Mouse (Mus musculus) lung, postnatal 0 days (tissue): ENCODE data around the gene Pbx1. TPM values are rescaled to one million over a fixed set of nuclear protein-coding genes. Genes with fewer than 3 reads are reported as not detected.

ENCODE experiments used
- ATAC-seq: fragments of 200-750 bp; cut with Nextera tagmentation; 2 replicates; pipeline ENCODE4 v1.8.0; 2017; ENCODE audit warnings: moderate library complexity
- DNase-seq: peaks from one replicate; pipeline ENCODE4 v3.0.0-alpha.2; 2016; ENCODE audit warnings: low spot score
- H3K27ac ChIP-seq: fragments of 300-500 bp; sonication (generic); 2 replicates; pipeline ENCODE4 v1.5.1; 2014; ENCODE audit warnings: antibody characterized with exemption, mild to moderate bottlenecking, low read length, mixed read lengths
- H3K27me3 ChIP-seq: fragments of 300-500 bp; sonication (generic); replicated peaks from 2 replicates; pipeline ENCODE4 v1.6.1; 2014; ENCODE audit warnings: low read length, mixed read lengths; ENCODE audit not compliant: insufficient read depth
- H3K36me3 ChIP-seq: fragments of 300-500 bp; sonication (generic); 2 replicates; pipeline ENCODE4 v1.6.1; 2014; ENCODE audit warnings: low read length, mixed read lengths; ENCODE audit not compliant: insufficient read depth
- H3K4me1 ChIP-seq: fragments of 300-500 bp; sonication (generic); 2 replicates; pipeline ENCODE4 v1.6.1; 2014; ENCODE audit warnings: antibody characterized with exemption, low read depth, low read length, mixed read lengths; ENCODE audit not compliant: insufficient read depth
- H3K4me2 ChIP-seq: fragments of 300-500 bp; sonication (generic); replicated peaks from 2 replicates; pipeline ENCODE4 v1.6.1; 2014; ENCODE audit warnings: low read depth, mild to moderate bottlenecking, low read length, moderate library complexity, mixed read lengths
- H3K4me3 ChIP-seq: fragments of 300-500 bp; sonication (generic); 2 replicates; pipeline ENCODE4 v1.5.1; 2014; ENCODE audit warnings: low read depth, low read length
- H3K9ac ChIP-seq: fragments of 300-500 bp; sonication (generic); replicated peaks from 2 replicates; pipeline ENCODE4 v1.6.1; 2014; ENCODE audit warnings: low read depth, mild to moderate bottlenecking
- H3K9me3 ChIP-seq: fragments of 300-500 bp; sonication (generic); 2 replicates; pipeline ENCODE4 v1.6.1; 2016; ENCODE audit warnings: low read length, mixed read lengths
- CTCF ChIP-seq: IDR thresholded peaks from 2 replicates; pipeline ENCODE4 v1.5.1; 2016; ENCODE audit warnings: antibody characterized with exemption, mild to moderate bottlenecking
- EP300 ChIP-seq: IDR thresholded peaks from 2 replicates; pipeline ENCODE4 v1.6.1; 2016; ENCODE audit warnings: antibody characterized with exemption, mild to moderate bottlenecking, control low read depth
- WGBS: fragments of 180-500 bp; shearing (Covaris S2); extraction: QIAGEN DNeasy Blood & Tissue Kit; methylation state at CpG from one replicate; pipeline ENCODE4 v1.1.7; 2014; 5-methylcytosine and 5-hydroxymethylcytosine counted together
- polyA plus RNA-seq: library from polyadenylated mRNA; unstranded; fragments of >200 nt; fragmentation: Nextera tagmentation; extraction: Ambion mirVana; gene quantifications from 2 replicates; pipeline ENCODE4 v1.2.1, GENCODE M21; 2015

The Pbx1 gene
- polyA plus RNA-seq, 1 experiment from 2014 or later, result 23.9 TPM

DNA sequence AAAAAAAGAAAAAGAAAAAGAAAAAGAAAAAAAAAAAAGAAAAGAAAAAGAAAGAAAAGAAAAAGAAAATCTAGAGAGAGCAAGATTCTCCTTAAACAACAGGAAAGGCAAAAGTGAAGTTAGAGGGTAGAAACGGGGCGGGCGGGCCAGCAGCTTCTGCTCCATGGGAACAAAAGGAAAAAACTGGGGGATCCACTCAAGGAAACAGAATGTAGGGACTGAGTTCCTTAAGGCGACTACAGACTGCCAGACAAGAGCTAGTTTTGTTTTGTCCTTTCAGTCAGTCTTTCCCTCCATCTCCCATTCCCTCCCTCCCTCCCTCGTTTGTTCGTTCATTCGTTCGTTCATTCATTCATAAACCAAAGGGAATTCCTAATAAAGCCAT lies 25.8 kb downstream of the Pbx1 start:
- Histone ChIP-seq H3K27ac (no peak overlapping the region), H3K4me1 (peaks cover 11% of the 10 kb centered on the region; the same call in 1 of the 2 replicates), H3K4me2 (no peak overlapping the region), H3K9me3 (no peaks in the 10 kb centered on the region), H3K4me3 (no peak overlapping the region), H3K9ac (no peak overlapping the region), H3K27me3 (no peaks in the 10 kb centered on the region), H3K36me3 (no peaks in the 10 kb centered on the region; the same call in 1 of the 2 replicates)
- 47% methylated on average over 8 of the region's 8 CpGs for WGBS
- no peak for TF ChIP-seq CTCF
- no peak for TF ChIP-seq EP300
- ATAC-seq, result no peak
- peak; percentile 30 for DNase-seq

DNA sequence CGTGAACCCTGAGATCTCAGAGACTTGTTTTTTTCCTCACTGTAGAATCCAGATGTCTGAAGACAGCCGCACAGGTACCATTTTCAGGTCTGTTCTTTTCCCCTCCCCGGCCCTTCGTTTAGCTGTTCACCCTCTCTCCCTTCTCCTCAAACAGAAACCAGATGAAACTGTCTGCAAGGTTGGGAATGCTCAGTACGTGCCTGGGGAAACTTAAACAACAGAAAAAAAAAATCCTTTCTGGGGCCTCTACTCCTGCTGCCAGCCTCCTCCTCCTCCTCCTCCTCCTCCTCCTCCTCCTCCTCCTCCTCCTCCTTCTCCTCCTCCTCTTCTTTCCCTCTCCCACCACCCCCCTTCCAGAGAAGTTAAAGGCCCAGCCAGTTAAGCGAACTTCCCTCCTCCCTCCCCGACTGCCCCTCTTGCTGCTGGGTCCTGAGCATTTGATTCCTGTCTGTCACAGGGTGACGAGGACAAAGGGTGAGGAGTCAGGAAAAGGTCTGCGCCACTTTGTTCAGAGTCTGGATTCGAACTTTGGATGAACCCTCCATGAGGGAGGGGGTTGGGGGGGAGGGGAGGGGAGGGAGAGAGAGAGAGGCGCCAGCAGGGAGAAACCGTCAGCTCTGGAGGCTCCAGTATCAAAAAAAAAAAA lies 26.3 kb downstream of the Pbx1 start:
- no peaks in the 10 kb centered on the region for H3K27me3 ChIP-seq
- ATAC-seq, result peak; percentile 60
- H3K9me3 ChIP-seq, result no peaks in the 10 kb centered on the region
- 0 out of 2 replicates have a peak overlapping the region, but pooled peaks have one; percentile 17 for H3K4me2 ChIP-seq
- no peak overlapping the region for H3K9ac ChIP-seq
- no peaks in the 10 kb centered on the region; the same call in 1 of the 2 replicates for H3K36me3 ChIP-seq
- peak overlapping the region; percentile 51 for H3K27ac ChIP-seq
- H3K4me1 ChIP-seq, result peaks cover 11% of the 10 kb centered on the region; the same call in 1 of the 2 replicates
- H3K4me3 ChIP-seq, result no peak overlapping the region
- WGBS, result 21% methylated on average over 10 of the region's 12 CpGs
- DNase-seq, result peak; percentile 76
- no peak for TF ChIP-seq CTCF
- TF ChIP-seq EP300, result no peak

DNA sequence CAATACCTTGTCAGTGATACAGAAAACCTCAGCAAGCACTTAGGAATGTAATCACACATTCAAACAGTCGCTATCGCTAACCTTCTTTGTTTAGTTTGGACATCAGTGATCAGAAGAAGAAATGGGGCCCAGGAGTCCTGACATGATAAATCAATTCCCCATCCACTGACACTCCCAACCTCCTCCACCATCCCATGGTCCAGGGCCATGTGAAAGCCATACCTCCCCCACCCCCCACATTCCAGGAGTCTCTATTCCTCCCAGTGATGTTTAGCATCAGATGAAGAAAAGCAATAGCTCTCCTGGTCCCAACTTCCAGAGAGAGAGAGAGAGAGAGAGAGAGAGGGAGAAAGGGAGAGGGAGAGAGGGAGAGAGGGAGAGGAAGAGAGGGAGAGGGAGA lies 28.5 kb downstream of the Pbx1 start:
- 37% methylated on average over 2 of the region's 2 CpGs for WGBS
- ATAC-seq, result no peak
- H3K4me3 ChIP-seq, result no peak overlapping the region
- no peak overlapping the region for H3K9ac ChIP-seq
- H3K4me2 ChIP-seq, result no peak overlapping the region
- TF ChIP-seq CTCF, result no peak
- no peak for TF ChIP-seq EP300
- peaks cover 11% of the 10 kb centered on the region; the same call in 1 of the 2 replicates for H3K4me1 ChIP-seq
- H3K36me3 ChIP-seq, result no peaks in the 10 kb centered on the region; the same call in 1 of the 2 replicates
- no peaks in the 10 kb centered on the region for H3K9me3 ChIP-seq
- no peak for DNase-seq
- H3K27ac ChIP-seq, result no peak overlapping the region
- no peaks in the 10 kb centered on the region for H3K27me3 ChIP-seq

DNA sequence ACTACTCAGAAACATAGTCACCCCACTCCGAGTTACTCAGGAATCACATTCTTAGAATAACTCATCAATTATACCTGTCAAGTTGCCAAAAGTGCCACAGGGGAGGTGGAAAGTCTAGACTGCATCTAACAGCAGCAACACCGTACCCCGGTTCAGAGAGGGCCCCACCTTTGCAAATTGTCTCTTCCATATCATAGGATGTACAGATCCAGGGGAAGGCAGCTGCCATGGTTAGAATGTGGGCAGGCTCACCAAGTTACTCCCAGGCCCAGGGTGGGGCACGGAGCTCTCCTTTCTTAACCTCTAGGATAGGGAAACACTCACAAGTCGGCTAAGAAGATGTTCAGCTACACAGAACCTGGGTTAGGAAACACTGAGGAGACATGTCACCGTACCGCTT lies 29.4 kb downstream of the Pbx1 start:
- Histone ChIP-seq H3K27ac (no peak overlapping the region), H3K4me2 (no peak overlapping the region), H3K9ac (no peak overlapping the region), H3K9me3 (no peaks in the 10 kb centered on the region), H3K4me3 (no peak overlapping the region), H3K27me3 (no peaks in the 10 kb centered on the region), H3K4me1 (peaks cover 8% of the 10 kb centered on the region; the same call in 1 of the 2 replicates), H3K36me3 (no peaks in the 10 kb centered on the region; the same call in 1 of the 2 replicates)
- TF ChIP-seq CTCF (no peak), EP300 (no peak)
- DNase-seq (no peak), ATAC-seq (0 out of 2 replicates have a peak, but pooled peaks have one; percentile 9)
- WGBS, result 36% methylated on average over 7 of the region's 7 CpGs

DNA sequence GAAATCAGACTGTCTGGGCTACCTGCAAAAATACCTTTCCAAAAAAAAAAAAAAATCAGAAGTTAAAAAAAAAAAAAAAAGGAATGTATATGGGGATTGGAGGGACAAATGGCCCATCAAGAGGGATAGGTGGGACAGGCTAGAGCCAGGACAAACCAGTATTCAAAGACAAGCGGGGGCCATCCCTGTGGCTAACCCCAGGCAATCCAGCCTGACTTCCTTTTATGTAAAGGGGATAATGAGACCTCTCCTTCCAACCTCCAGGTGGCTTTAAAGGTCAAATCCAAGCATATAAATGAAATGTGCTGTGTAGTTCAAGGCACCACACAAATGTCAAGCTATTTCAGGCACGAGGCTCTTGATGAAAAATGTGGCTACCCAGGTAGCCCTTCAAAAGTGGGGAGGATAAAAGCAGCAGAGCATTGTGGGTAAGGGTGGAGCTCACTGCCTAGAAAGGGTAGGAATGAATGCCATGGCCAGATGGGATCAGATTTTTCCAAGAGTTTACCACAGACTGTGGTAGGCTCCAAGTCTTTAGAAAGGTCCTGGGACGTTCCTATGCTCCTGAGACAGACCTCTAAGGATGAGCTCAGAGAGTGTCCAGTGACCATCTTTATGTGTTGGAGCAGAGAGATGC lies 36.4 kb downstream of the Pbx1 start:
- no peak overlapping the region for H3K4me3 ChIP-seq
- no peak overlapping the region for H3K27ac ChIP-seq
- H3K4me1 ChIP-seq, result peaks cover 20% of the 10 kb centered on the region
- no peak for DNase-seq
- no peak for TF ChIP-seq EP300
- TF ChIP-seq CTCF, result no peak
- H3K27me3 ChIP-seq, result no peaks in the 10 kb centered on the region
- no peaks in the 10 kb centered on the region for H3K36me3 ChIP-seq
- WGBS, result 75% methylated on average over 3 of the region's 3 CpGs
- no peak for ATAC-seq
- no peaks in the 10 kb centered on the region for H3K9me3 ChIP-seq
- H3K9ac ChIP-seq, result no peak overlapping the region
- no peak overlapping the region for H3K4me2 ChIP-seq

DNA sequence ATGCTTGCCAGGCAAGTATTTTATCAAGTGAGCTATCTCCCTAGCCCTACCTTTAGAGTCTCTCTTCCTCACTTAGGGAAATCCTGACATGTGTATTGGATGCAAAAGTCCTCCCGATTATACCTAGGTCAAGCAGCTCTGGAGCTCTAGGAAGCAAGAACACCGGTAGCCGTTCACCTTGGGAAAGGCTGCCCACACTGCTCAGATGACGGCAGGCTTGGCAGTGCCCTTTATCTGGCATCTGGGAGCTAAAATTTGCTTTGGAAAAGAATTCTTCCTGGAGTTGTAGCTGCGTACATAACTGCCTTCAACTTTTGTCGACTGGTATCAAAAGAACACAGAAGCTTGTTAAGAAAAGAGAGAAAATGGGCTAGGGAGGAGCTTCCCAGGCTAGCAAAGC lies 37.5 kb downstream of the Pbx1 start:
- Histone ChIP-seq H3K4me2 (no peak overlapping the region), H3K36me3 (no peaks in the 10 kb centered on the region), H3K4me1 (peaks cover 22% of the 10 kb centered on the region), H3K4me3 (no peak overlapping the region), H3K27me3 (no peaks in the 10 kb centered on the region), H3K9me3 (no peaks in the 10 kb centered on the region), H3K9ac (no peak overlapping the region), H3K27ac (0 out of 2 replicates have a peak overlapping the region, but pooled peaks have one; percentile 3)
- 59% methylated on average over 6 of the region's 6 CpGs for WGBS
- TF ChIP-seq CTCF, result no peak
- TF ChIP-seq EP300, result no peak
- DNase-seq, result no peak
- ATAC-seq, result no peak
